Mouse (Mus musculus): ENCODE results near the gene Lat. TPM values are rescaled to one million over a fixed set of nuclear protein-coding genes. Genes with fewer than 3 reads are reported as not detected.

The Lat gene
- total RNA-seq, 2 experiments from 2014 or later, result 0.84 to 1.6 TPM

DNA sequence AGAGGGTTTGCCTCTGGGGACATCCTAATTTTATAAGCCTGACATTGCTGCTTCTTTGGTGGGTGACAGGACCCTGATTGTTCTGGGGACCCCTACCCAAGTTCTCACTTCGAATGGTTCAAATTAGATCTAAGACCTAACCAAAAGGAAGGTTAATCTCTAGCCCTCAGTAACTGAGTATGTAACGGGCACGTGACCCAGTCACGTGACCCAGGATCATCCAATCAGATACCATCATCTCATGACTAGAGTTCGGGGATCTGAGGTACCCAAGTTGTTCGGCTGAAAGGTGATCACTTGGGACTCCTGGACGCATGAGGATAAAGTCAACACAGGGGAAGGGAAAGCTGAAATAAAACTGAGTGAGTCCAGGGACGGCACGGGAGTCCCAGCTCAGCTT is 3.6 kb upstream of the Lat start:
- intact Hi-C loops (cut with DNase I), result no loop called here
- DNase-seq, result no peak

DNA sequence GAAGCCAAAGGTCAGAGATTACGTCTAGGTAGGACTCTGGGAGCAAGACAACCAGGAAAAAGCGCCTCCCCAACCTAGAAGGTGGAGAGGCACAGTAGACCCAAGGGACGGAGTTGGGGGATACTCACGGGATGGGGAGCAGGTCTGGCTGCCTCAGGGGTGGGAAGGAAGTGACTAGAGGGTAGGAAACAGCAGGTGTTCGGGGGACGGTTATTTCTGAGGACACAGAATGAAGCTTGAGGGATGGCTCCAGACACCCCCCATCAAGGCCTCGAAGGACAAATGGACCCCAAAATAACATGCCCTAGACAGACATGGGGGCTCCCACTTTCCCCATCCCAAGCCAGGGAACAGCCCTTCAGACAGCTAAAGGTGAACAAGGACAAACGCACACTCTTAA is 1.0 kb downstream of the Lat start:
- intact Hi-C loops (cut with DNase I), result no loop called here
- no peak for DNase-seq

DNA sequence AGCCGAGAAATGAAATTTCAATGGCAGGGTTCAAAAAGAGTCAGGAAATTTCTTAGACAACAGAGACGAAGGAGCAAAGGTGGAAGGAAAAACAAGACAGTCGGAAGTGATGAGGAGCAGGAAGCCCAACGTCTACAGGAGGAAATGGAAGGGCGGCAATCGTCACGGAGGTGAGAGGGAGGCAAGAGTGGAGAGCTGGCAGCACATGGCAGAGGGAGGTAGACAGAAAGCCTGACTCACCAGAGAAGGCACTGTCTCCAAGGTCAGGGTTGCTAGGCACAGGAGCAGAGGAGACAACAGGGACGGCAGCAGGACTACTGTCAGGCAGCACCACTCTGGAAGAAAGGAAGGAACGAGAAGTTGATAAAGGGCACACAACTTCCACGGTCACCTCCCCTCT is 1.7 kb downstream of the Lat start:
- DNase-seq, result no peak
- intact Hi-C loops (cut with DNase I), result no loop called here

DNA sequence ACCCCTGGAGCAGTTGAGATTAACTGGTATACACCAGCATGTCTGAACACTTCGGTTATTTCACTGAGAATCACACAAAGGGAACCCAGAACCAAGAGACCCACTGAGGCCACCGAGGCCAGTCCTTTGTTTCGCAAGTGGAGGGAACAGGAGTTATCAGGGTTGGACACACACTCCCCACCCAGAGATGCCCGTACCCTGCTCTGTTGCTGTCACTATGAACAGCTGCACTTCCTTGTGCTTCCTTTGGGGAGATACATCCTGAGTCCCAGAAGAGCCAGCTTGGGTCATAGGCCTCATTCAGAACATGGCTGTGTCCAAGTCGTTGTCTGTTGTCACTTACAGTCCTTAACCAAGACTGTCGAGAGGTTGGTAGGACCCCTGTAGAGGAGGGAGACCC is 6.3 kb downstream of the Lat start:
- intact Hi-C loops (cut with DNase I), result no loop called here

DNA sequence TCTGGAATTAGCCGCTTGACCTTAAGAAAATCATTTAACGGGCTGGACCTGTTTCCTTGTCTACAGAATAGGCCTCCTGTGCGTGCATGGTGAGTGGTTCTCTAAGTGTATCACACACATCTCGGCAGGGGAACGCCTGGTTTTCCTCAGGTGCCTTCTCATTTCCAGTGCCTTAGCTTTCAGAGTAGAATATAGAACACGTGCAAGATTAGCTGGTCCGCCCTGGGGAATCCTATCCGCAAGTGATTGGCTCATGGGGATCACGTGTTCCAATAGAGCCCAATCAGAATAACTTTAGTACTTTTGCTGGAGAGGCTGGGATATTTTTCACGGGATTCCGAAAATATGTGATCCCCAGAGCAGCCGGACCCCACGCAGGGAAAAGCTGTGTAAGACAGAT is 10.3 kb downstream of the Lat start:
- intact Hi-C loops (cut with DNase I), result no loop called here
- DNase-seq, result no peak

More for the DNA sequence above, 6.3 kb downstream of the Lat start:
- DNase-seq, result no peak

DNA sequence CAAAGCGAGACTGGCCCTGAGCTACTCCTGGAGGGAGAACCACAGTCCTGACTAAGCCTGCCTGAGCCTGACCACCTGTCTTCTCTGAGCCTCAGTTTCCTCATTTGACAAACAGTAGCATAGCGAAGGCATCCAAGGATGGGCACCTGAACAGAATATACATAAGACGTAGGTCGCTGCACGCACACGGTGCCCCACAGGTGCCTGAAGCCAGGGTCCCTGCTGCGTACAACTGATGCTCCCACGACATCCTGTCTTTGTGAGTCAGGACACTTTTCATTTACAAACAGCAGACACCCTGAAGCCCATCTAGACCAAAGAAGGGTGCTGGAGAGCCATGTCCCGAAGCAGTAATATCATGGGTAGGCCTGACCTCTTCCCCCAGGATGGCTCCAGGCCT is 11.0 kb downstream of the Lat start:
- intact Hi-C loops (cut with DNase I), result no loop called here
- no peak for DNase-seq

DNA sequence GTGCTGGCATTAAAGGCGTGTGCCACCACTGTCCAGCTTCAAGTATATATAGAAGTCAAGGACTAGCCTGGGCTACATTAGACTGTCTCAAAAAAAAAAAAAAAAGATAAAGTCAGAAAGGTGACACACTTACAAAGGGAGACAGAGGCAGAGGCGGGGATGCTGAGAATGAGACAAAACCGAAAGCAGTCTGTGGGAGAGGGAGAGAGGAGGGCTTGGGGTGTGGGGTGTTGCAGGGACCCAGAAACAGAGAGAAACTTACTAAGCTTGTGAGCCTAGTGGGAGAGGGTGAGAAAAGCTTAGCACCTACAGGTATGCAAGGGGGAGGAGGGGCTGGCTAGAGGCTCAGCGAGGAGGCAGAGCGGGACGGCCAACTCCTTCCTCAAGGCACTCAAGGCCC is 11.5 kb downstream of the Lat start:
- DNase-seq, result no peak
- intact Hi-C loops (cut with DNase I), result no loop called here

DNA sequence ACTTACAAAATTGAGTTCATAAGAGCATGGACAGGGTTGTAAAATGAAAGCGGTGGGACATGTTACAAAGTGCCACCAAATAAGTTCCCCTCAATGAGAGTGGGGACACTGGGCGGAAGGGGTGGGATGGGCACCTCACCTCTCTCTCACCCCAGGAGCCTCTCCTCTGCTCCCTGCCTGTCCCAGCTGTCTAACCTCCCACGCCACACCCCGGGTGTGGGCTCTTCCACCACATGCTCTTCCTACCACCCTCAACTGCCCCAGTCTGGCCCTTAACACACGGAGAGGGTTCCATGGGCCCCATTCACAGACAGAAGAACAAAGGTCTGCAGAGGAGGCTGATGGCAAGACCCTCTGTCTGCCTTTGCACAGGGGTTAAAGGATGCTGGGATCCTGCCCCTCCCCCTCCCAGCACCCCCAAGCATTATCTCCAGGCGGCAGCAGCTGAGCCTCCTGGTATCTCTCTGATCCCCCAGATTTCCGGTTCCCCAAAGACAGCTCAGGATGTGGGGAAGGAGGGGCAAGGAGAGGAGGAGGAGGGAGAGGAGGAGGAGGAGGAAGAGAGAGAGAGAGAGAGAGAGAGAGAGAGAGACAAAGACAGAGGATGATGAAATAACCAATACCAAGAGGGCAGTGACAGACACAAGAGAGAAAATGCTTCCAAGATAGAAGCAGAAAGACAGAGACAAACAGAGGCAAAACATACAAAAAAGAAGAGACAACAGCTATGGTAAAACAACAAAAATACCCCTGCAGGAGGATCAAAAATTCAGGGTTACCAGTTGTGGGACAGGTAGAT is 12.4 kb downstream of the Lat start:
- intact Hi-C loops (cut with DNase I), result no loop called here
- DNase-seq, result no peak

DNA sequence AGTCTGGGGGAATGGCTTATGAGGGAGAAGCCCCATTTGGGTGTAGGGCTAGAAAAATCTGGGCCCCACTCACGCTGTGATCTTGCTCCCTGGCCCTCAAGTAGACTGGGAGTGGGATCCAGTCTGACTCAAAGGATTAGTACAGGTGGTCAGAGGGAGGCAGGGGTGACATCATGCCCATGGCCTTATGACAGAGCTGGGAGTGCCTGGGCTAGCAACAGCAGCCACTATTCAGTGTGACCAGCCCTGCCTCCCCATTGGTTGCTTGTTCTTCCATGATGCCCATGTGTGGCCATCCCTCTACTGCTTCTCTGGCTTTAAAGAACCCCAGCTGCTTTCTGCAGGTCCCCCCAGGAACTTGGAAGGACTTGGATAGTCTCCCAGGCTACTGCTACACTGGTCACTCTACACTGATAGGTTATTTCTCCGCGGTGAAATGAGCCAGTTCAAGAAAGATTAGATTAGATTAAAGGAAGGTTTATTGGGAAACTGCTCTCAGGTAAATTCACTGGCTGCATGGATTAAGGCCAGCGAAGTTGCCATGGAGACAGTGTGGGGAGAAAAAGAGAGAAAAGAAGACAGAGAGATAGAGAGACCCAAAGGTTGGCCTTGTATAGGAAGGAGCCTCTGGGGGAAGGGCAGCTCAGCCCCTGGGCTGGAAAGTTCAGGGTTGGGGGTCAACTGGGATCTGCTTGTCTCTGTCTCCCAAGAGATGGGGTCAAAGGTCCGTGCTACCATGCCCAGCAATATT is 13.3 kb downstream of the Lat start:
- DNase-seq, result no peak
- intact Hi-C loops (cut with DNase I), result no loop called here

DNA sequence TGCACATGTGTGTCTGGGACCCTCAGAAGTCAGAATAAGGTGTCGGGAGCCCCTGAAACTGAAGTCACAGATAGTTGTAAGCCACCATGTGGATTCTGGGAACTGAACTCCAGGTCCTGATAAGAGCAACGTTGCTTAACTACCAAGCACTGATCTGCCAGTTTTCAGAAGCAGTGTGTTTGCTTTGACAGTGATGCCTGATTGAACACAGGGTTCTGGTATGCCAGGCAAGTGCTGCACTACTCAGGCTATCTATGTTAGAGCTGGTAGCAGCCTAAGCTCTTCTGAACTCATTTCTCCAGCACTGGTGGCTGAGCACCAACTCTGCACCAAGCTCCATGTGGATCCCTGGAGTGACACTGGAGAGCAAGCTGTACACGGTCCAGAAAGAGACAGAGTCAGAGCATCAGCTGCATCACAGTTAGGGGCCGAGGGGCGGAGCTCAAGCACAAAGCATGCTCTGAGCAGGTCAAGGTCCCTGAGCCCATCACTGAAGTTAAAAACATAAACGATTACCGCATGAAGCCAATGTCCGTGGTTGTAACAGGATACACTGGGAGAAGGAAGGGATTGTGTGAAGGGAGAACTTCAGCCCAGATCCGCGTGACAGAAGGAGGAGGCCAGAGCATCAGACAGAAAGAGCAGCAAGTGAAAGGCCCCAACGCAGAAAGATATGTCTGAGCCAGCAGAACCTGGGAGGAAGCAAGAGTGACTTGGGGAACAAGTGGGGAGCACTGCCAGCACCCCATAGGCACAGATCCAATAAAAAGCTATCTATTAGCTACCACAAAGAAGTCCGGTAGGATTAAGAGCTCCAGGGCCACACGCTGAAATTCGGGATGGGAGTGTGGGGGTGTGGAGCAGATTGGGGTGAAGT is 14.4 kb downstream of the Lat start:
- no peak for DNase-seq

DNA sequence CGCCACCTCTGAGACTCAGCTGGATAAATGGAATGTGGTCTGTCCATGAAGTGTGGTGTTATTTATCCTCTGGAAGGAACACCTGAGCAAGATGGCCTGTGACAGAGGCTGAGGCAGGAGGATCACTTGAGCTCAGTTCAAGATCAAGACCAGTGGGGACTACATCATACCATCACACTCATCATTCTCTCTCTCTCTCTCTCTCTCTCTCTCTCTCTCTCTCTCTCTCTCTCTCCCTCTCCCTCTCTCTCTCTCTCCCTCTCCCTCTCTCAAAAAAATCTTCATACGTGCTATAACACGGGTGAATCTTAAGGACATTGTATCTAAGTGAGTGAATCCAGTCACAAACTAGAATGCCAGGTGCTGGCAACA is 15.4 kb downstream of the Lat start:
- no peak for DNase-seq
- intact Hi-C loops (cut with DNase I), result no loop called here

More for the DNA sequence above, 14.4 kb downstream of the Lat start:
- intact Hi-C loops (cut with DNase I), result no loop called here

DNA sequence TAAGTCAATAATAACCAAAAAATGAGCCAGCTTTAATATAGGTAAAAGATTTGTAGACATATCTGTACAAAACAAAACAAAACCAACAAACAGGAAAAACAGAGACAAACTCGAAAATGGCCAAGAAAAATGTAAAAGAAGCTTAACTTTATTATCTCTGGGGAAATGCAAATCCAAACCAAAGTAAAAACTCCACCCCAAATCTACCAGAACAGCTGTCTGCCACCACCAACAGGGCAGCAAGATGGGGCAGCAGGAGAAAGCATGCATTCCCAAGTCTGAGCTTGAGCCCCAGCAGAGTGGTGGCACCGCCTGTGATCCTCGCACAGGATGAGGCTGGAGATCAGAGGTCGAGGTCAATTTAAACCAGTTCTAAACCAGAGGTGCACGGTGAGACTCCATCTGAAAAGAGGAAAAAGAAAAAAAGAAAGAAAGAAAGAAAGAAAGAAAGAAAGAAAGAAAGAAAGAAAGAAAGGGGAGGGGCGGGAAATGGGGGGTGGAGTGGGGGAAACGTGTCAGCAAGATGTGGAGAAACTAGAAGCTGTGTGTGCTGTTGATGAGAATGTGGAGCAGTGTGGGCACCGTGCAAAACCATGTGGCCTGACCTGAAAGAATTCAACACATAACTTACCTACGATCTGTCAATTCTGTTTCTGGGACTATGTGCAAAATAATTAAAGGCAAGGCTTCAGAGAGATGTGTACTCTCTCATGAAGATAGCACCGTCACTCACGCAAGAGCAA is 15.9 kb downstream of the Lat start:
- intact Hi-C loops (cut with DNase I), result no loop called here
- DNase-seq, result no peak

DNA sequence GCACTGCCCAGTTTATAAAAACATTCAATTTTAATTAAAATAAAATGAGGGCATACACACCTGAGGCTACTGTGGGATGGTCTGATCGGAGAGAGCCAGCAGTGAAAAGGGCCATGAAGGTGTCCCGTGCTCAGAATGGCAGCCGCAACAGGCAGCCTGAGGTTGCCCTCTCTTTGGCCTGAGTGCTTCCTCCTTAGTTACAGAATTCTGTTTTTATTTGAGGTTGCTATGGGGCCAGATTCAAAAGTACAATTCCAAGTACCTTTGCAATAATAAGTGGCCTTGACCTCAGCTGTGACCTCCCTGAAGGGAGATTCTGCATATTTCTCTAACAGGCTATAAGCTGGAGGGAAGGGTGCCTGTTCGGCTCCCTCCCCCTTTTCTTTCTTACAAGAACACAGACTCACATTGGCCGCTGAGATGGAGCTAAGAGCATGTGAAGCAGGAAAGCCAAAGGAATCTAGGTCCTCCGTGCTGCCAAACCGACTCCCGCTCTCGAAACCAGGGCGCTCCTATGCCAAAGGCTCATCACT is 17.9 kb downstream of the Lat start:
- intact Hi-C loops (cut with DNase I), result no loop called here
- no peak for DNase-seq

DNA sequence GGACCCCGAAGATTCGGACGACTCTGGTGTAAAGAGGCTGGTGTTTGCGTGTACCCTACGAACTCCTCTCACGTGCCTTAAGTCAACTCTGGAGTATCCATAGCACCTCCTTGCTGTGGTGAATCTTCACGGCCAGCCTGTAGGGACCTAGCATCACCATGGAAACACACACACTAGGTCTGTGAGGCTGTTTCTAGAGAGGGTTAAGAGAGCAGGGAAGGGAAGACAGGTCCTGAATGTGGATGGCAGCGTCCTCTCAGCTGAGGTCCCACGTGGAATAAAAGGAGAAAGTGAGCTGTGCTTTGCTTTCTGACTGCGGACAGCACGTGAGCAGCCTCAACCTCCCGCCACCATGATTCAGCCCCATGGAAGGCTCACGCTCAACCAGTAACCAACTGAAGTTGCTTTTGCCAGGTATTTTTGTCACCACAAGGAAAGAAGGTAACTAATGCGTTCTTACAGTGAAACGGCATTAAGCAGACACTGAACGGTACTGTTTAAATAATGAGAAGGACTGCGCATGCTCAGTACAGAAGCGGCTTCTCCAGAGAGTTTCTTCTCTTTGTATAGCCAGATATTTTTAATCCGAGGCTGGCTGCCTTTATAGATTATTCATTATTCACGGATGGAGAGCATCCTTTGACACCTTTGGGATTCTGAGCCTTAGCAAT is 18.5 kb downstream of the Lat start:
- intact Hi-C loops (cut with DNase I), result no loop called here
- no peak for DNase-seq

DNA sequence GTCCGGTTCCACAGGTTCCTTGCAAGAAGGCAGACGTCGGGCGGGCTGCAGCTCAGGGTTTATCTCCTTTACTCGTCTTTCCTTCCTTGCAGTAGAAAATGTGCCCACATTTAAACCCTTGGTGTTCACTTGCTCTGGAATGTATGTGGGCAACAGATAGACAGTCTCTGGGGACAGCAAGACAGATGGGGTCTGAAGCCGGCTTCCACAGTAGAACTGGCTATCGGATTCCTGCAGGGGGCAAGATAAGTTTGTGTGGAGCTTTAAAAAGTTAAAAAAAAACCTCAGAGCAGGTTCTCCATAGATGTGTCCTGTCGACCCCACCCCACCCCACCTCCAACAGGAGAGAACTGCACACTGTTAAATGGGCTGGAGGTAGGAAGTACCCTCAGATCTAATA is 21.1 kb downstream of the Lat start:
- no peak for DNase-seq
- intact Hi-C loops (cut with DNase I), result no loop called here

DNA sequence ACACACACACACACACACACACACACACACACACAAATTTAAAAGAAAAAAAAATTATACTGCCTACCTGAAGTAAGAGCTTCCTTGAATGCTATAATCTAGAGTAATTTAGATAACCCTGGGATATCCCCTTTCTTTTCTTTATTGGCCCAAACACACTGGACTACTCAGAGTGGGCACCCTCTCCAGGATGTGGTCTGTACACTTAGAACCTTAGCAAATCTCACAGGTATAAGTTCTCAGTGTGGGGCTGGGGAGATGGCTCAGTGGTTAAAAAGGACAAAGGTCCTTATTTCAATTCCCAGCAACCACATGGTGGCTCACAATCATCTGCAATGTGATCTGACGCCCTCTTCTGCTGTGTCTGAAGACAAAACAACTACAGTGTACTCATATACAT is 22.3 kb downstream of the Lat start:
- no peak for DNase-seq
- intact Hi-C loops (cut with DNase I), result no loop called here

DNA sequence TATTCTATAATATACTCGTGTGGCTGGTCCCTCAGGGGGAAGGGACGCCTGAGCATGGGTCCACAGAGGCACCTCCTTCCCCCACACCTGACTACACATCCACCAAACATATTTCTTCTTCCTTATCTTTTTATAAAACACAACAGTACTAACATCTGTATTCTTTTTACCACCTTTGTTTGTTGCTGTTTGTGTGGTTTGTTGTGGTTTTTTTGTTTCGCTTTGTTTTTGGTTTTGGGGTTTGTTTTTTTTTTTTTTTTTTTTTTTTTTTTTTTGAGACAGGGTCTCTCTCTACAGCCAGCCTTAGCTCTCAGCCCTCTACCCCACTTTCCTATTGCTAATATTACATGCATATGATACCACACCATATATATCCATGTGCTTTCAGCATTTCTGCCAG is 23.4 kb downstream of the Lat start:
- DNase-seq, result no peak
- intact Hi-C loops (cut with DNase I), result no loop called here

DNA sequence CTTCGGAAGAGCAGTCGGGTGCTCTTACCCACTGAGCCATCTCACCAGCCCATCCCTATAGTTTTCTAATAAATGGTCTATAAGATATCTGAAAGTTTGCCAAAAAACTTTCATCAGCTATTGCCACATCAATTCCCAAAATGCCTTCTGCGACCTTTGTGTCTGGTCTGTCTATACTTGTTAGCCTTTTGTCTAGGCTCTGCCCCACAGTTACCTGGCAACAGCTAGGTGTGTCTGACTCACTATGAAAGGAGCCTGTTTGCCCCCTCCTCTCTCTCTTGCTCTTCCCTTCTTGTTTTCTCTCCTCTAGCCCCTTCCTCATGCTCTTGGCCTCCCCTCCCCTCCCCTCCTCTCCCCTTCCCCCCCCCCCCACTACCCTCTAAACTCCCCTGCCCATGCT is 23.8 kb downstream of the Lat start:
- no peak for DNase-seq
- intact Hi-C loops (cut with DNase I), result no loop called here

DNA sequence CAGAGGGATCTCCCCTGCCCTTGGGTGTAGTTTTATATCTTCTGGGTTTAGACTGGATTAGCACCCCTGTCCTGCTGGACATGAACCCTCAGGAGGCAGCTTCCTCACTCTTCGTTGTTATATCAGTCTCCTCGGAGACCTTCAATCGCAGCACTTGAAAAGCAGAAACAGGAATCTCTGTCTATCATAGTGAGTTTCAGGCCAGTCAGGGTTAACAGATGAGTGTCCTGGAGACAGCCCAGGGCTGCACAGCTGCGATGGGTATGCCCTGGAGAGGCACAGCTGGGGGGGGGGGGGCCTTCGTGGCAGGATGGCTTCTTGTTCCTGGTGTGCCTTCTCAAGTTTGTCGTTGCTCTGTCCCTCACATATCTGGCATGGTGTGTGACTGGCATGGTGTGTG is 28.5 kb downstream of the Lat start:
- intact Hi-C loops (cut with DNase I), result no loop called here
- no peak for DNase-seq

DNA sequence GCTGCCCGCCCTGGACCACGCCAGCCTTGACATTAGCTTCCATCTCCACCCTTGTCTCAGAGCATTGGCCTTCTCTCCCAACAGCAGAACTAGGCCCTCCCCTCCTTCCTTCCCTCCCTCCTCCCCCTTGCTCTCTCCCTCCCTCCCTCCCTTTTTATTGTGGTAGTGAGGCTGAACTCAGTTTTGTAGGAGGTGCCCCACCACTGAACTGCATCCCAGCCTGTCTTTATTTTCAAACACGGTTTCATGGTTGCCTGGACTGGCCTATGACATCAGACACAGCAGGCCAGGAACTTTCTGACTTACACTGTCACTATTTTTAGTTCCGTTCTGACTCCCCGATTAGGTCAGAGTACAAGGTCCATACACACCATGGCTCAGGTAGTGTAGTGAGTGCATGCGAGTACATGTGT is 29.2 kb downstream of the Lat start:
- intact Hi-C loops (cut with DNase I), result no loop called here
- peak in 1 of 2 experiments; percentile 17 for DNase-seq

Data from heart, postnatal 10 days (tissue).